Mouse (Mus musculus) v-Abl transformed pro-B cells (cell line): ENCODE measurements at regions not wholly inside any gene's neighbourhood (a gene's known extent, or its start where the extent isn't known, plus 50 kb on each side); places are given as distances from the start of the nearest gene placed in this dataset.

Experiments
- in situ Hi-C, 2 experiments: fragments of 400-800 bp; cut with MboI; formaldehyde crosslinking; loops; one replicate each; pipeline ENCODE4 v1.15.1; 2025; ENCODE audit not compliant: unreplicated experiment in 2 of 2

- in situ Hi-C loops, result no loop called here
These were observed 171.9 kb downstream of the Irx2 start for GRCm38 (mm10) chr13:72800546-72800945.

GRCm38 (mm10) chr13:72803374-72803773, 174.8 kb downstream of the Irx2 start:
- in situ Hi-C loops, result no loop called here

- in situ Hi-C loops, result no loop called here
These were observed 180.6 kb downstream of the Irx2 start for GRCm38 (mm10) chr13:72809226-72809625.

- in situ Hi-C loops, result no loop called here
These were observed 182.0 kb downstream of the Irx2 start for GRCm38 (mm10) chr13:72810626-72811025.

- in situ Hi-C loops, result no loop called here
These were observed 186.0 kb downstream of the Irx2 start for GRCm38 (mm10) chr13:72814616-72815015.

GRCm38 (mm10) chr13:72815236-72815932, 186.8 kb downstream of the Irx2 start:
- in situ Hi-C loops, result no loop called here

- in situ Hi-C loops, result no loop called here
These were observed 187.4 kb downstream of the Irx2 start for GRCm38 (mm10) chr13:72815933-72816553.

- in situ Hi-C loops, result no loop called here
These were observed 188.2 kb downstream of the Irx2 start for GRCm38 (mm10) chr13:72816856-72817255.

- in situ Hi-C loops, result no loop called here
These were observed 188.9 kb downstream of the Irx2 start for GRCm38 (mm10) chr13:72817521-72817920.

GRCm38 (mm10) chr13:72817930-72818329, 189.3 kb downstream of the Irx2 start:
- in situ Hi-C loops, result no loop called here

GRCm38 (mm10) chr13:72826613-72827012, 198.0 kb downstream of the Irx2 start:
- in situ Hi-C loops, result no loop called here

GRCm38 (mm10) chr13:72829331-72829730, 200.7 kb downstream of the Irx2 start:
- in situ Hi-C loops, result no loop called here

- in situ Hi-C loops, result no loop called here
These were observed 204.7 kb downstream of the Irx2 start for GRCm38 (mm10) chr13:72833326-72833725.

- in situ Hi-C loops, result no loop called here
These were observed 208.4 kb downstream of the Irx2 start for GRCm38 (mm10) chr13:72837016-72837415.

GRCm38 (mm10) chr13:72848097-72848496, 219.5 kb downstream of the Irx2 start:
- in situ Hi-C loops, result no loop called here

- in situ Hi-C loops, result no loop called here
These were observed 221.2 kb downstream of the Irx2 start for GRCm38 (mm10) chr13:72849841-72850240.

GRCm38 (mm10) chr13:72852896-72853295, 224.3 kb downstream of the Irx2 start:
- in situ Hi-C loops, result no loop called here

GRCm38 (mm10) chr13:72875921-72876320, 247.3 kb downstream of the Irx2 start:
- in situ Hi-C loops, result no loop called here

- in situ Hi-C loops, result no loop called here
These were observed 266.4 kb downstream of the Irx2 start for GRCm38 (mm10) chr13:72894982-72895381.

- in situ Hi-C loops, result no loop called here
These were observed 274.0 kb downstream of the Irx2 start for GRCm38 (mm10) chr13:72902576-72902975.

GRCm38 (mm10) chr13:72918895-72919294, 290.3 kb downstream of the Irx2 start:
- in situ Hi-C loops, result no loop called here

GRCm38 (mm10) chr13:72920368-72920767, 291.7 kb downstream of the Irx2 start:
- in situ Hi-C loops, result no loop called here
